17 mouse cellular contexts compared by ENCODE assay signal in the genomic region with DNA sequence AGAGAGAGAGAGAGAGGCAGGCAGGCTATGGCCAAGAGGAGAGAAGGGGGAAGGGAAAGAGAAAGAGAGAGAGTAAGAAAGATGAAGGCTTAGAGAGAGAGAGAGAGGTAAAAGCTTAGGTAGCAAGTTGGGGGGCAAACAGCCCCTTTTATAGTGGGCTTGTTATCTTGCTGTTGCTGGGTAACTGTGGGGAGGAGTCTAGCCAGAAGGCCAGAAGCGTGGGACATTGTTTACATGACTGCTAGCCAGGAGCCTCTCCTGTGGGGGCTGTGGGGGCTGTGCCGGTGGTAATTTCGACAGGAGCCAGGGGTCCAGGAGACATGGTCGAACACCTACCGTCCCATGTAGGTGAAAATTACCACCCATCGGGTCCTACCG.
DNase-seq lines count a peak whose midpoint lies in the region; ATAC-seq lines count a peak whose summit lies in the region.
"Had no signal": no experiment of that assay in that cellular context is flagged by ENCODE, and none has a peak within 500 bp of the region (broad histone marks: within the 10 kb centered on the region; RNA-seq: fewer than 3 reads in every experiment).

No protein-coding gene starts in this region.

- H3K4me1 ChIP-seq in hindbrain, embryonic 13.5 days (replicated peaks) = peaks cover 5% of the 10 kb centered on the region
- 0 out of 2 replicates have a peak, but pooled peaks cover 4% of the 10 kb centered on the region for H3K4me1 ChIP-seq in hindbrain, embryonic 14.5 days (replicated peaks; ENCODE audit: control insufficient read depth, insufficient read depth, low read length)
- H3K4me1 ChIP-seq in limb, embryonic 13.5 days = peaks cover 16% of the 10 kb centered on the region

- H3K27ac ChIP-seq in hindbrain, embryonic 13.5 days = no peak overlapping the region
- no peak overlapping the region for H3K27ac ChIP-seq in hindbrain, embryonic 14.5 days
- no peak overlapping the region for H3K27ac ChIP-seq in limb, embryonic 13.5 days
- H3K27ac ChIP-seq: hindbrain, embryonic 15.5 days; stomach, embryonic 15.5 days had no signal

- 0 out of 2 replicates have a peak, but pooled peaks cover 2% of the 10 kb centered on the region for H3K27me3 ChIP-seq in hindbrain, embryonic 13.5 days
- H3K27me3 ChIP-seq in hindbrain, embryonic 14.5 days (ENCODE audit: control insufficient read depth, insufficient read depth, low read length) = no peaks in the 10 kb centered on the region
- H3K27me3 ChIP-seq in limb, embryonic 13.5 days = no peaks in the 10 kb centered on the region
- H3K27me3 ChIP-seq: hindbrain, embryonic 15.5 days; stomach, embryonic 15.5 days had no signal

- H3K9ac ChIP-seq in hindbrain, embryonic 13.5 days = peak overlapping the region; percentile 24; the same call in 1 of the 2 replicates
- no peak overlapping the region for H3K9ac ChIP-seq in hindbrain, embryonic 14.5 days
- H3K9ac ChIP-seq in limb, embryonic 13.5 days = peak overlapping the region; percentile 9; the same call in 1 of the 2 replicates
- H3K9ac ChIP-seq: hindbrain, embryonic 15.5 days; stomach, embryonic 15.5 days had no signal

- no peak overlapping the region for H3K4me2 ChIP-seq in hindbrain, embryonic 13.5 days
- no peak overlapping the region for H3K4me2 ChIP-seq in hindbrain, embryonic 14.5 days (replicated peaks)
- no peak overlapping the region for H3K4me2 ChIP-seq in limb, embryonic 13.5 days (replicated peaks)
- H3K4me2 ChIP-seq: hindbrain, embryonic 15.5 days had no signal

- ATAC-seq in hindbrain, embryonic 13.5 days (ENCODE audit: low FRiP score) = no peak
- ATAC-seq in hindbrain, embryonic 14.5 days (ENCODE audit: low FRiP score) = no peak
- no peak for ATAC-seq in limb, embryonic 13.5 days (ENCODE audit: low FRiP score, low read depth)
- ATAC-seq: forebrain, embryonic 14.5 days had no signal

- no peaks in the 10 kb centered on the region for H3K9me3 ChIP-seq in hindbrain, embryonic 13.5 days
- H3K9me3 ChIP-seq in hindbrain, embryonic 14.5 days (ENCODE audit: control insufficient read depth, low read length) = no peaks in the 10 kb centered on the region
- H3K9me3 ChIP-seq in limb, embryonic 13.5 days = no peaks in the 10 kb centered on the region
- H3K9me3 ChIP-seq: hindbrain, embryonic 15.5 days; stomach, embryonic 15.5 days had no signal

- H3K4me3 ChIP-seq in hindbrain, embryonic 13.5 days = no peak overlapping the region
- no peak overlapping the region for H3K4me3 ChIP-seq in hindbrain, embryonic 14.5 days (replicated peaks; ENCODE audit: low read length)
- H3K4me3 ChIP-seq in limb, embryonic 13.5 days = no peak overlapping the region
- H3K4me3 ChIP-seq: erythroblast, embryonic 14.5 days; hindbrain, embryonic 15.5 days; stomach, embryonic 15.5 days had no signal

- no peak for DNase-seq in hindbrain, embryonic 14.5 days (ENCODE audit: low spot score)
- peak; percentile 23 for DNase-seq in ovary, postnatal 36 days (ENCODE audit: low spot score)
- no peak for DNase-seq in ovary, postnatal 10 days (ENCODE audit: low spot score)
- DNase-seq in thymus, postnatal 4 days = peak; percentile 45
- no peak for DNase-seq in lung, postnatal 14 days
- DNase-seq: adrenal gland, adult 2 months; cerebellum, postnatal 25 days; gastrocnemius, postnatal 36 days; kidney, adult 11 months; midbrain, embryonic 14.5 days; right cerebral cortex, adult 18-20 months had no signal

- WGBS in hindbrain, embryonic 13.5 days = 62% methylated on average over 7 of the region's 7 CpGs
- 57% methylated on average over 7 of the region's 7 CpGs for WGBS in hindbrain, embryonic 14.5 days
- 26% methylated on average over 7 of the region's 7 CpGs for WGBS in limb, embryonic 13.5 days

- H3K36me3 ChIP-seq in hindbrain, embryonic 13.5 days = no peaks in the 10 kb centered on the region
- H3K36me3 ChIP-seq in hindbrain, embryonic 14.5 days (replicated peaks; ENCODE audit: control insufficient read depth, insufficient read depth) = no peaks in the 10 kb centered on the region
- no peaks in the 10 kb centered on the region for H3K36me3 ChIP-seq in limb, embryonic 13.5 days
- H3K36me3 ChIP-seq: hindbrain, embryonic 15.5 days; stomach, embryonic 15.5 days had no signal

Comparison
In these comparisons a context has a peak if more than half of its experiments do, and no peak if none do; other contexts are left out.
1. DNase-seq: peak in ovary, postnatal 36 days (single experiment) and thymus, postnatal 4 days (single experiment); none in hindbrain, embryonic 14.5 days (single experiment), ovary, postnatal 10 days (single experiment) and lung, postnatal 14 days (single experiment).